Mouse (Mus musculus) neutrophil, adult 5-6 weeks (primary cell): ENCODE results near the gene Gm5678. TPM values are rescaled to one million over a fixed set of nuclear protein-coding genes. Genes with fewer than 3 reads are reported as not detected.
"Not testable (repeated sequence)": the region's sequence is repeated elsewhere in the genome, so short reads cannot be mapped to it uniquely, and the experiment has no call there.

Experiments
- ATAC-seq: fragments of 151-379, 151-347 bp; 2 replicates; pipeline ENCODE4 v1.8.0; 2017; ENCODE audit warnings: mild to moderate bottlenecking, moderate TSS enrichment; ENCODE audit not compliant: insufficient number of reproducible peaks, poor library complexity, low FRiP score, severe bottlenecking; ENCODE audit errors: extremely low read depth
- total RNA-seq: library from RNA; stranded (forward); fragments of 200-1000 nt; gene quantifications from 2 replicates; pipeline ENCODE4 v1.2.3, GENCODE M21; 2017

The Gm5678 gene
- total RNA-seq, 1 experiment from 2014 or later, result not detected

DNA sequence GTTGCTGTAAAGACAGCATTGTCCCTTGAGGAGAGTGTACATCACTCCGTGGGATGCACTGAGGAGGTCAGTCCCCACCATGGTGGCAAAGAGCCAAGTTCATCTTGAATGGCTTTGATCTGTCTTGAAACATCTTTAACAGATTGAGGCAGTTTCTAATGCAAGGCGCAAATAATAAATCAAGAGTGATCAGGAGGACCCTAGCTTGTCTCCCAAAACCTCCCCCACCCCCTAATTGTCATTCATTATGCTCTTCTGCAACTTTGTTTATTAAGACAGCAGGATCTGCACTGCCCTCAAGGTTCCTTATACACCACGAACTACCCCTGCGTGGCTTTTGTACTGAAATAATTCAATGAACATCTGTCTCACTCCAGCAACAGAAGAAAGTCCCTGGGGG, 22.3 kb upstream of the Gm5678 start, which contains the start of gene Cbr1:
TSS of gene Cbr1 (plus strand) at position 301 of the 400 bp plus-strand sequence.
- no peak for ATAC-seq

DNA sequence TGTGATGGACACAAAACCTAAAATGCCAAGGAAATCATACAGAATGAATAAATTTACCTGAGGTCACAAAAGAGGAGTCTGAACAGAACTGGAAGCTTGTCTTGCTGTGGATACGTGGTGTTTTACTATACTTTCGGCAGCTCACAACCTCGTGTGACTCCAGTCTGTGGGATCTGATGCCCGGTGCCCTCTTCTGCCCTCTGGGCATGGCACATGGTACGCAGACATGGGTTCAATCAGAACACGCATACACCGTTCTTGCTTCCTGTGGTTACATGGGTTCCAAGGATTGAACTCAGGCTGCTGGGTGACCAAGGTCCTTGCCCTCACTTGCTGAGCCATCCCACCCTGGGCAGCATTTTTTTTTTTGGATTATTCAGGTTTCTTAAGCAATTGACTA, 21.8 kb upstream of the Gm5678 start:
- ATAC-seq, result no peak

DNA sequence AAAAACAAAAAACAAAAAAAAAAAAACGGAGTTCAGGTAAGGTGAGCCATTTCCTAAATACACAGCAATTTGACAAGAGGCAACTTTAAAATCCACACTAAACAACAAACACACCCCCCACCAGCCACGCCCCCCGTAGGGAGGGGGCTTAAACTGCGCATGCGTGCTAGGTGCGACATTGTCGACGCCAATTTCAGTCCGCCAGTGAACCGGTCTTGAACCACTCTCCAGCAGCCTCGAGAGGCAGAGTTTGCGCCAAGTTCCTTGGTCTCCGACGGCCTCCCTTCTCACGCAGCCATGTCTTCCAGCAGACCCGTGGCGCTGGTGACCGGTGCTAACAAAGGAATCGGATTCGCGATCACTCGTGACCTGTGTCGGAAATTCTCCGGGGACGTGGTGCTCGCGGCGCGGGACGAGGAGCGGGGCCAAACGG, 20.2 kb upstream of the Gm5678 start:
- ATAC-seq, result peak; percentile 68

DNA sequence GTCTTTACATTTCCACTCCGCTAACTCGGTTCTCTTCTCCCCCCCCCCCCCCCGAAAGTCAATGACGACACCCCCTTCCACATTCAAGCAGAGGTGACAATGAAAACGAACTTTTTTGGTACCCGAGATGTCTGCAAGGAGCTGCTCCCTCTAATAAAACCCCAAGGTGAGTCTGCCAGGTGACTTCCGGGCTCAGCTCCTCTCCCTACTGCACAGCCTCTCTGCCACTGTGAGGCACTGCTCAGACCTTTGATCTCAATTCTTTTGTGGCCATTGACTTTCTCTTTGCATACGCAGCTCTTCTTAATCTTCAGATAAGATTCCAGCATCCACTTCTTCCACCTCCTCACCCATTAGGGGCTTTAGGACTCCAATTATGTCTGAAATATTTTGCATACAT, 19.2 kb upstream of the Gm5678 start:
- no peak for ATAC-seq

DNA sequence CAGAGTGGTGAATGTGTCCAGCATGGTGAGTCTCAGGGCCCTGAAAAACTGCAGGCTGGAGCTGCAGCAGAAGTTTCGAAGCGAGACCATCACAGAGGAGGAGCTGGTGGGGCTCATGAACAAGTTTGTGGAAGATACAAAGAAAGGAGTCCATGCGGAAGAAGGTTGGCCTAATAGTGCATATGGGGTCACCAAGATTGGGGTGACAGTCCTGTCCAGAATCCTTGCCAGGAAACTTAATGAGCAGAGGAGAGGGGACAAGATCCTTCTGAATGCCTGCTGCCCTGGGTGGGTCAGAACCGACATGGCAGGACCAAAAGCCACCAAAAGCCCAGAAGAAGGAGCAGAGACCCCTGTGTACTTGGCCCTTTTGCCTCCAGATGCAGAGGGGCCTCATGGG, 18.1 kb upstream of the Gm5678 start:
- ATAC-seq, result no peak

DNA sequence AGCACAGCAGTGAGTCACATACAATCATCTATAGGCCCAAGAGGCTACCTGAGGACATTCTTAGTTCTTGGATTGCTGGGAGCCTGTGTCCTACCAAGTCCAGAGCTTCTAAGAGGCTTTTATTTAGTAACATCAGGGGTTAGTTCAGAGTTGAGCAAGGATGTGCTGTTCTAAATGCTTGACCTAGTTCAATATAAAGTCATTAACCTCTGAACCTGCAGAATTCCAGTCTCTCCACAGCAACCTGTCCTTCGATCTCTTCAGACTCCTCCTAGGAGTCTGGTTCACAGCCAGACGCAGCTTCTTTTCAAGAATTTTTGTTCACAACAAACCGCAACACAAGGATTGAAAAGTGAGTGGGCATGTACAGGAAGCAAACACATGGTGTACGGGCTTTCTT, 16.9 kb upstream of the Gm5678 start:
- ATAC-seq, result no peak

DNA sequence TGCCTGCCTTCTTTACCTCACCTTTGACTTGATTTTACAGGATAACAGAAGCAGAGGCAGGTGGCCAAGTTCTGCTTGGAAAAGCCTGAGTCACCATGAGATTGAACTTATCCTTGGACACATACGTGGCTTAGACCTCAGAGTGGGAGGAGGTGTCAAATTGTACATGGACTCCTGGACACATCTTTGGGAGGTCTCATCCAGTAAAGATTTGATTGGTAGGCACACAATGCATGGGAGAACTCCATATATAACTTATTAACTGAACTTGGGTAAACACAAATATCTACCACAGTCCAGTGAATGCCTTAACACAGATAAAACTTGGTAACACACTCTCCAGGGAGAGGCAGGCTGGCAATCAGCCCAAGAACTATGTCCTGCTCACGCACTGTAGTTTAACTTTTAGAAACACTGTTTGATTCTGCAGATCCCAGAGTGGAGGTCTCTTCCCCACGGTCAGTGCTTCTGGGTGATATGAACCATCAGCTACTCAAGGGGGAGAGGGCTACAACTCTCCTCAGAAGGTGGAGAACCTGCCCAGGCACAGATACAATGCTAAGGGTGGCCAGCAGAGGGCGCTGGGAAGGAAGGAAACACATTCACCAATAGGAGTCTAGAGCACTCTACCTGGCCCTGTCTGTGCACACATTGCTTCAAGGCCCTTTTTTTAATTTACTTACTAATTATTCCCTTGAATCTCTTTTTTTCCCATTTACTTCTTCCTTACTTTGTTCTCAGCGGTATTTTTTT, 12.6 kb upstream of the Gm5678 start:
- peak; percentile 78 for ATAC-seq

DNA sequence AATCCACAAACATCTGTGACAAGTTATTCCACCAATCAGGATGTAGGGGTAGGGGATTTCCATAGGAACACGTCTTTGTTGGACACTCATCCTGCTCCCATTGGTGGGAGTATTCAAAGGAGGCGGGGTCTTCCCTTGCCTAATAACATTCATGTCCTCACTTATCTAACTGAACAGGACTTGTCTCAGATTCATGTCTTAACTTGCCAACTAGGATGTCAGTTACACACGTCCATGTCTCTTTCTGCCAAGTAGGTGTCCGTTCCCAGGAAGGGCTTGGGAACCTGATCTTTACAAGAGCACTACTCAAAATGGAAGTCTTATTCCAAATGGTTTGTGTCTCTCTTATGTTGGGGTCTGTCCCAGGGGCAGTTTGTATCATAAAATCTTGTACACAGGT, 4.1 kb upstream of the Gm5678 start:
- not testable (repeated sequence) for ATAC-seq

DNA sequence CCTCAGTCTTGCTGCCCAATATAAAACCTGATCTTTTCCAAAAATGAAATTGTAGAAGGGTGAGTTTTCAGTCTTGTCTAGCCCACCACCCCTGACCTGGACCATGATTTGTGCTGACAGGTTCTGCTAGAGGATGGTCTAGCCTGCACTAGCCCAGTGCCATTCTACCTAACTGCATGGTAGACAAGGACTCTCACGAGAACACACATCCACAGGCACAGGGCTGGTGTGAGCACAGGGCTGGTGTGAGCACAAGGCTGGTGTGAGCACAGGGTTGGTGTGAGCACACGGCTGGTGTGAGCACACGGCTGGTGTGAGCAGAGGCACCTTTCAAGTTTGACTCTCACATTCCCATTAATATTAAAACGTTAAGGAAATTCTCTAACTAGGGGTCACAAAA, 3.2 kb upstream of the Gm5678 start:
- ATAC-seq, result no peak

DNA sequence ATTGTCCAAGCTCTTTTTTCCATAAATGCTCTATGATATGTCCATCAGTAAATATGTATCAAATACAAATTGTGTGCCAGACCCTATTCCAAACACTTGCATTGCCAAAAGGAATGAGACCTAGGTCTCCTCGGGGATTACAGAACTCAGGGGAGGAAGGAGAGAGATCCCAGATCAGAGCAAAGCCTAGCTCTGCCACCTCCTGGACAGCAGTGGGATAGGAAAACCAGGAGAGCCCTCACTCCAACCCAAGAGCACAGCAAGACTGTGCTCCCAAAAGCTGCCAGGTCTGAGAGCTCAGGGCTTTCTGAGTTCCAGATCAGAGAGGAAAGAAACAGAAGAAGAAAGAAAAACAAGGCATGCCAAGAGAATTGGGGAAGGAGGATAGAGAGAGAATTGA, 1.2 kb upstream of the Gm5678 start:
- no peak for ATAC-seq

DNA sequence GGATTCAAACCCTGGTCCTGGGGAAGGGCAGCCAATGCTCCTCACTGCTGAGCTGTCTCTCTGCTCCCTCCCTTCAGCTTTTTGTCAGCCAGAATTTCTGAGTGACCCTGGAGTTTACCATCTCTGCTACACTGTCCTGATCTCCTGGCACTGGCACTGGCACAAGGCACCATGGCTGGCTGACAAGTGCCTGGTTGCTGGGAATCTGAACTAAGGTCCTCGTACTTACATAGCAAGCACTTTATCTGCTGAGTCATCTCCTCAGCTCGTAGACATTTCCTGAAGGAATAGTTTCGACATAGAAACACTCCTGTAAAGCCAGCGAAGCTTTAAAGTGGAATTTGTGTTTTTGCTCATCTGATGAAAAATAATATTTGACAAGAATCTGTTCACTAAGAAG, 16.1 kb downstream of the Gm5678 start:
- no peak for ATAC-seq

DNA sequence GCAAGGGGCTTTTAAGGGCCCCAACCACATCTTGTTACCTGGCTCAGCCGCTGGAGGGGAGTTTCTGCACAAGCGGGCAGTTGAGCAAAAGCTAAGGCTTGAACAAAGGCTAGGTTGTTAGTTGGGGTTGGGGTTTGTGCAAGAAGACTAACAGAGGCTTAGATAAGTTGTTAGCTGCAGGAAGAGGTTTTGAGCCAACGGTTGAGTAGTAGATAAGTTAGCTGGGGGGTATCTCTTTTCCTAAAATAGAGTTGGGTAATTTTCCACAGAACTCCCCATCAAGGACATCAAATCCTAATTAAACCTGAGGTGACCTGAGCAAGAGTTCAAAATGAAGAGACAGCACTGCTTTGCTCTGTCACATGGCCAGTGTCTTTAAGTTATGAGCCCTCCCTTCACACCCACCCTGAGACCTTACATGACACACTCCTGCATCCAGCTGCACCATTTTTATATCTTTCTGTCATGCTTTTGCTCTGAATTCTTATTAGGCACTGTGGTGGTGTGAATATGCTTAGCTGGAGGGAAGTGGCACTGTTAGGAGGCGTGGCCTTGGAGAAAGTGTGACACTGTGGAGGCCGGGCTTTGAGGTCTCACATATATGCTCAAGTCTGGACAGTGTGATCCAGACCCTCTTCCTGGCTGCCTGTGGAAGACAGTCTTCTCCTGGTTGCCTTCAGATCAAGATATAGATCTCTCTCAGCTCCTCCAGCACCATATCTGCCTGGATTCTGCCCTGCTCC, 20.7 kb downstream of the Gm5678 start:
- no peak for ATAC-seq

DNA sequence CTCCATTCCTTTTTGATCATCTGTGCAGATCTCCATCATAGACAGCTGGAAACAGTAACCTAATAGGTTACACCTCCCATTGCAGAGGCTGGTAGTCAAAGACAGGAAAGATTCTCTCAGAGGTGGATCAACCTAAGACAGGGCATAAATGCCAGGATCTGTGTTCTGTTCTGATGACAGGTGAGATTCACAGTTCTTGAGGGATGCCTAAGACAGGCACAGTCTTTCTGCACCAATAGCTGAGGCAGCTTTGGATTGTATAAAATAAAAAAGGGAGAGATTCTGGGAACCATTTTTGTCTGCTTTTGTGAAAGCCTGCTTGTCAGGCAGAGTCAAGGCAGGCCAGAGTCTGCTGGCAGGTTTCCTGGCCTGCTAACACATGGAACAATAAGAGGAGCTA, 40.1 kb downstream of the Gm5678 start:
- no peak for ATAC-seq

DNA sequence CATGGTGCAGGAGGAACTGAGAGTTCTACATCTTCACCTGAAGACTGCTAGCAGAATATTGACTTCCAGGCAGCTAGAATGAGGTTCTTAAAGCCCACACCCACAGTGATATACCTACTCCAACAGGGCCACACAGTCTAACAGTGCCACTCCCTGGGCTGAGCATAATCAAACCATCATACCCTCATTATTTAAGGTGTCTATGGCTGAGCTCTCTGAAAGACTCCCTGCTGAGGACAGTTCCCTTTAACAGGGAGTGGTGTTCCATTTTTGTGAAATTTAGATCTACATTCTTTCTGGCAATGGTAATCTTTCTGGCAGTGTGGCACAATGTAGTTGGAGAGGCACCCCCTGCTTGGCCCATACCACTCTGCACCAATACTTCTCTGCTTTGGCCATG, 41.6 kb downstream of the Gm5678 start:
- ATAC-seq, result no peak

DNA sequence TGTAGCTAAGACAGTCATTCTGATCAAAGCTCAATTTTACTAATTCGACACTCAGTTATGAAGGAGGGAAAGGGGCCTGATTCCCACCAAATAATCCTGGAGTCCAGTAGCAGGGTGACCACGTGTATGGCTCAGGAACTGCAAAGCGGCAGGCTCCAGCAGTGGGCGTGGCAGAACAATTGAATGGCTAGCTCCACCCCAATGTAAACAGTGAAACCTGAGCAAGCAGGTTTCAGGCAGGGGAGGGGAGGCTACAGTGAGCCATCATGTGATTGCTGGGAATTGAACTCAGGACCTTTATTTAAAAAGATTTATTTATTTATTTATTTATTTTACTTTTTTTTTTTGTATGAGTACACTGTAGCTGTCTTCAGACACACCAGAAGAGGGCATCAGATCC, 42.6 kb downstream of the Gm5678 start:
- not testable (repeated sequence) for ATAC-seq

DNA sequence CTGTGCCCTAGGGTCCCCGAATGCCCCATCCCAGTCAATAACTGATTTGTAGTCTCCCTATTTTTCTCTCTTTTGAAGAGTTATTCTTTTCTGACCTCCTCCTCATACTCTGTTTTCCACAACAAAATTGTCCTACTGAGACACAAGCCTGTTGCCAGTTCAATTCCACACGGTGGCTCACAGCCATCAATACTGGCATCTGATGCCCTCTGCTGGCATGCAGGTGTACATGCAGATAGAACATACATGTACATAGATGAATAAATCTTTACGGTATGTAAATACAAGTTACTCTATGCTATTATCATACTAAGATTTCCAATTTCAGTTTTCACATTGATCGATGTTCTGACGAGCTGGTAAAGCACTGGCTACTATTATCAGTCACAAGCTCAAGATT, 43.2 kb downstream of the Gm5678 start:
- no peak for ATAC-seq

DNA sequence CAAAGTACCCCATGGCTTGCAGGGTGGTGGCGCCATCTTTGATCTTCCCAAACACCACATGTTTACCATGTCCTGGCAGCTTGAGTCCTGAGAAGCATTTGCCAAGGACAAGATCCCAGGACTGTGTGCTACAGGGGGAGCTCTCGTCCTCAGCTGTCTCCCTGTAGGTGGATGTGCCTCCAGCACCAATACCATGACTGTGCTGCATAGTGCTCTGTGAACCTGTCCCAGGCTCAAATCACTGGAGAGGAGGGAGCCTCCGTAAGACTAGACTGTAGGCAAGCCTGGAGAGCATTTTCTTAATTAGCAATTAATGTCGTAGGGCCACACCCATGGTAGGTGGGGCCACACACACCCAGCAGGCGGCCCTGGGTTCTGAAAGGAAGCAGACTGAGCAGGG, 48.5 kb downstream of the Gm5678 start:
- ATAC-seq, result no peak

DNA sequence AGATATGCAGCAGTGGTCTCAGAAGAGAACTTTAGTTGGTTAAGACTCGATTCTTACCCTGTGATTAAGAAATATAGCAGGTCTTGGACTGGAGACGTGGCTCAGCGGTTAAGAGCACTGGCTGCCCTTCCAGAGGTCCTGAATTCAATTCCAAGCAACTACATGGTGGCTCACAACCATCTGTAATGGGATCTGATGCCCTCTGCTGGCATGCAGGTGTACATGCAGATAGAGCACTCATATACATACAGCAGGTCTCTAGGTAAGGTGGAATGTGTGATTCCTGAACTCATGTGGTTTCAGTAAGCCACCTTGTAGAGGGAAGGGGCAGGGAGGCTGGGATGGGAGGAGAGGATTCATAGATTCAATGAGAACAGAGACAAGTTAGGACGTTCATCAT, 50.3 kb downstream of the Gm5678 start:
- no peak for ATAC-seq

DNA sequence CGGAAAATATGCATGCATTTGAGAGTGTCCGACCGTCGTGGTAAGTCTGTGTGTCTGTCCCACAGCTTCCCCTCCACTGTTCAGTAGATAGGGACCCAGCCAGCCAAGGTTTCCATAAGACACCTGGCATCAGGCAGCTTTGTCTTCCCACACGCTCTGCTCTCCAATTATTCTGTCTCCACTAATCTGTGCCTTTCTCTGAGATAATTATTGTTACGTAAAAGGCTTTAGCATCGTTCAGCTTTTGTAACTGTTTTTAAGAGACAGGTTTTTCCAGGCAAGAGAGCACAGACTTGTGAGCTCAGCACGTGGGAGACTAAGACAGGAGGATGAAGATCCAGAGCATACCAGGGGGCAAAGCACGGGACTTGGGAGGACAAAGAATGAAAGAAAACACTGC, 51.3 kb downstream of the Gm5678 start:
- no peak for ATAC-seq
